Mouse (Mus musculus) lung, embryonic 16.5 days (tissue): ENCODE results near the gene Rcc1l. TPM values are rescaled to one million over a fixed set of nuclear protein-coding genes. Genes with fewer than 3 reads are reported as not detected.

Experiments
- ATAC-seq: fragments of 200-750 bp; cut with Nextera tagmentation; 2 replicates; pipeline ENCODE4 v1.8.0; 2017; ENCODE audit warnings: low read depth, mild to moderate bottlenecking, moderate library complexity
- H3K27ac ChIP-seq: fragments of 300-500 bp; sonication (generic); 2 replicates; pipeline ENCODE4 v1.5.1; 2014; ENCODE audit warnings: mild to moderate bottlenecking, control low read depth, low read length
- H3K27me3 ChIP-seq: fragments of 300-500 bp; sonication (generic); 2 replicates; pipeline ENCODE4 v1.6.1; 2014; ENCODE audit warnings: low read depth, low read length, mixed read lengths; ENCODE audit not compliant: control insufficient read depth, insufficient read depth
- H3K36me3 ChIP-seq: fragments of 300-500 bp; sonication (generic); 2 replicates; pipeline ENCODE4 v1.6.1; 2014; ENCODE audit warnings: low read length; ENCODE audit not compliant: control insufficient read depth, insufficient read depth
- H3K4me1 ChIP-seq: fragments of 300-500 bp; sonication (generic); replicated peaks from 2 replicates; pipeline ENCODE4 v1.6.1; 2014; ENCODE audit warnings: low read length, mixed read lengths; ENCODE audit not compliant: control insufficient read depth, insufficient read depth
- H3K4me2 ChIP-seq: fragments of 300-500 bp; sonication (generic); 2 replicates; pipeline ENCODE4 v1.6.1; 2014; ENCODE audit warnings: low read depth, low read length, control low read depth
- H3K4me3 ChIP-seq: fragments of 300-500 bp; sonication (generic); 2 replicates; pipeline ENCODE4 v1.5.1; 2014; ENCODE audit warnings: mild to moderate bottlenecking, low read length, control low read depth
- H3K9ac ChIP-seq: fragments of 300-500 bp; sonication (generic); 2 replicates; pipeline ENCODE4 v1.6.1; 2014; ENCODE audit warnings: low read length, control low read depth
- H3K9me3 ChIP-seq: fragments of 300-500 bp; sonication (generic); 2 replicates; pipeline ENCODE4 v1.6.1; 2016; ENCODE audit warnings: low read length; ENCODE audit not compliant: control insufficient read depth
- WGBS: fragments of 180-500 bp; shearing (Covaris S2); extraction: QIAGEN DNeasy Blood & Tissue Kit; methylation state at CpG from one replicate; pipeline ENCODE4 v1.1.7; 2014; 5-methylcytosine and 5-hydroxymethylcytosine counted together
- polyA plus RNA-seq: library from polyadenylated mRNA; unstranded; fragments of >200 nt; fragmentation: Nextera tagmentation; extraction: Ambion mirVana; gene quantifications from 2 replicates; pipeline ENCODE4 v1.2.1, GENCODE M21; 2015

Gene Rcc1l
- polyA plus RNA-seq, 1 experiment from 2014 or later, result 22.5 TPM

DNA sequence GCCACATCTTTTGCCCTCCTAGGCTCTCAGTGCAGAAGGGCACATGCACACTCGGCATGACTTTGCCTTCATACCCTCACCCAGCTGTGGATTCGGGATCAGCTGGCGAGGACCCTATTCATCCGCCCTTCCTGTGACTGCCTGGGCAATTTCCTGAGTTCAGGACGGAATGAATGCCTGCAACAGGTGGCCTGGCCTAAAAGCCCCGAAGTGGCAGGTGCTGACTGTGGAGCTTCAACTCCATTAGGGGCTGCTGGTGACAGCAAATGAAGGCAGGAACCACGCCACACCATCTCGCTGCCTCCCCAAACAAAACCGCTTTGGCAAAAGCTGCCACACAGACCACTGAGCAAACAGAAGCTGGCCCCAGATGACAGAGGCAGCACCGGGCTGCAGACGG, 24.7 kb downstream of the Rcc1l start:
- Histone ChIP-seq H3K27ac (no peak overlapping the region), H3K4me3 (no peak overlapping the region), H3K4me1 (peaks cover 4% of the 10 kb centered on the region; the same call in 1 of the 2 replicates), H3K36me3 (peaks cover 30% of the 10 kb centered on the region), H3K9ac (no peak overlapping the region), H3K9me3 (no peaks in the 10 kb centered on the region), H3K27me3 (no peaks in the 10 kb centered on the region), H3K4me2 (no peak overlapping the region)
- ATAC-seq, result no peak
- WGBS, result 66% methylated on average over 11 of the region's 11 CpGs

DNA sequence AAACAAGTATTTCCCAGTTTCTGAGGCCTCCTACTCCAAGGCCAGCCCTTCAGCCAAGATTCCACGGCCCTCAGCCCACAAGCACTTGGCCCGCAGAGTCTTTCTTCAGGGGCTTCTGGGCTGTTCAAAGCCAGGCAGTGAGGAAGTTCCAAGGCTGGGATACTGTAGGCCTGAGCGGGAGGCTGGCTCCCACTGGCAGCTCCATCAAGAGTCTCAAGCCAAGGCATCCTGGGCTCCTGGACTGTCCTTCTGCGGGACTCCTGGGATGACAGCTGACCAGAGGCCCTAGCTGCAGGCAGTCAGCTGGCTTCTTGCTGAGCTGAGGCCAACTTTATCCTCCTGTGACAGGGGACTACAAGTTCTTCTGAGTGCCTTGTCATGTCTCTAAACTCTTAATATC, 28.4 kb downstream of the Rcc1l start:
- no peak overlapping the region for H3K27ac ChIP-seq
- H3K9ac ChIP-seq, result peak overlapping the region; percentile 25; the same call in 1 of the 2 replicates
- WGBS, result 79% methylated on average over 4 of the region's 4 CpGs

DNA sequence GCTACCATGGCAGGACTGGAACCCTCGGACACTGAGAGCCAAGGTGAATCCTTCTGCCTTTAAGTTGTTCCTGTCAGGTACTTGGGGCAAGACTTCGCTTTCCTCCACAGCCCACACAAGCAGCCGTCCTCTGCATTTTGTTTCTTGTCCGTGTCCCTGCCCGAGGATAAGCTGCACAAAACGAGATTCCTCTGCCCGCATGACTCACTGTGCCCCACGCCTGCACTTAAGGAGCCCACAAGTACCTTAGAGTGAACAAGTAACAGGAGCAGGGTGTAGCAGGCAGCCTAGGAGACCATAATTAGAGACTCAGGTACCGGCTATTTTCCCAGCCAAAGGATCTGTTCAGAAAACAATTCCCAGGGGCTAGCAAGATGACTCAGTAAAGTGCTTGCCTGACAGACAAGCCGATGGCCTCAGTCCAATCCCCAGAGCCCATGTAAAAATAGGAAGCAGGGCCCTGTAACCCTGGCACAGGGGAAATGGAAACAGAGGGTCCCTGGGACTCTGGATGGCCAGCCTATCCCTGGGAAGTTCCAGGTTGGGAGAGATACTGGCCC, 29.3 kb downstream of the Rcc1l start:
- Histone ChIP-seq H3K4me2 (no peak overlapping the region), H3K9me3 (0 out of 2 replicates have a peak, but pooled peaks cover 3% of the 10 kb centered on the region), H3K27me3 (no peaks in the 10 kb centered on the region), H3K4me3 (no peak overlapping the region), H3K27ac (peak overlapping the region; percentile 62), H3K4me1 (peaks cover 7% of the 10 kb centered on the region; the same call in 1 of the 2 replicates), H3K9ac (no peak overlapping the region), H3K36me3 (peaks cover 17% of the 10 kb centered on the region)
- ATAC-seq, result peak; percentile 89
- 63% methylated on average over 10 of the region's 10 CpGs for WGBS

More for the DNA sequence above, 28.4 kb downstream of the Rcc1l start:
- Histone ChIP-seq H3K27me3 (no peaks in the 10 kb centered on the region), H3K4me1 (peaks cover 7% of the 10 kb centered on the region; the same call in 1 of the 2 replicates), H3K4me3 (no peak overlapping the region), H3K4me2 (no peak overlapping the region), H3K36me3 (peaks cover 17% of the 10 kb centered on the region), H3K9me3 (0 out of 2 replicates have a peak, but pooled peaks cover 3% of the 10 kb centered on the region)
- ATAC-seq, result no peak

DNA sequence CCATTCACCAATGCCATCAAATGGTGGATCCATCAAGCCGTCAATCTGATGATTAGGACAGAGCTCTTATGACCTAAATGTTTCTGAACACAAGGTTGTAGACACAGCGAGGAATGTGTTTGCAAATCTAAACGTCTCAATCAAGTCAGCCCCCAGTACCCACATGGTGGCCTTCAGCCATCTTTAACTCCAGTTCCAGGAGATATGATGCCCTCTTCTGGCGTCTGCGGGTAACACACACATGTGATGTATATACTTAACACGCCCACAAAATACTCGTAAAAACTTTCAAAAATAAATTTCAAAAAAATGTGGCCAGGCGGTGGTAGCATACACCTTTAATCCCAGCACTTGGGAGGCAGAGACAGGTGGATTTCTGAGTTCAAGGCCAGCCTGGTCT, 31.6 kb downstream of the Rcc1l start:
- Histone ChIP-seq H3K9me3 (0 out of 2 replicates have a peak, but pooled peaks cover 3% of the 10 kb centered on the region), H3K4me2 (no peak overlapping the region), H3K4me1 (peaks cover 7% of the 10 kb centered on the region; the same call in 1 of the 2 replicates), H3K27ac (no peak overlapping the region), H3K9ac (no peak overlapping the region), H3K36me3 (peaks cover 6% of the 10 kb centered on the region), H3K27me3 (no peaks in the 10 kb centered on the region), H3K4me3 (no peak overlapping the region)
- no peak for ATAC-seq
- WGBS, result 93% methylated on average over 8 of the region's 8 CpGs

DNA sequence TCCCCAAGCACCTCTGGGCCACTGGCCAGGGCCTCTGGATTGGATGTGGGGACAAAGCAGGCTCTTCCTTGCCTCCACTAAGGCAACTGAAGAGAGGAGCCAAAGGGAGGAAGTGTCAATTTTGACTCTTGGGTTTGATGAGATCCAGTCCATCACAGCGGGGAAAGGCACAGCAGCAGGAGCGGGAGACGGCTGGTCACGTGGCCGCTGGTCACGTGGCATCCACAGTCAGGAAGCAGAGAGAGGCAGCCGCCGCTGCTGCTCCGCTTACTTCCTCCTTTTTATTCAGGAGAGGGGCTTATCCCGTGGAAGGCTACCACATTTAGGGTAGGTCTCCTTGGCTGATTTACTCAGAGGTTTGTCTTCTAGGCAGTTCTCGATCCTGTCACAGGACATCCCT, 34.2 kb downstream of the Rcc1l start:
- Histone ChIP-seq H3K9me3 (0 out of 2 replicates have a peak, but pooled peaks cover 3% of the 10 kb centered on the region), H3K4me2 (no peak overlapping the region), H3K36me3 (peaks cover 6% of the 10 kb centered on the region; the same call in 1 of the 2 replicates), H3K4me1 (peaks cover 5% of the 10 kb centered on the region; the same call in 1 of the 2 replicates), H3K4me3 (no peak overlapping the region), H3K9ac (no peak overlapping the region), H3K27me3 (no peaks in the 10 kb centered on the region), H3K27ac (no peak overlapping the region)
- no peak for ATAC-seq
- 74% methylated on average over 11 of the region's 11 CpGs for whole genome bisulfite sequencing

DNA sequence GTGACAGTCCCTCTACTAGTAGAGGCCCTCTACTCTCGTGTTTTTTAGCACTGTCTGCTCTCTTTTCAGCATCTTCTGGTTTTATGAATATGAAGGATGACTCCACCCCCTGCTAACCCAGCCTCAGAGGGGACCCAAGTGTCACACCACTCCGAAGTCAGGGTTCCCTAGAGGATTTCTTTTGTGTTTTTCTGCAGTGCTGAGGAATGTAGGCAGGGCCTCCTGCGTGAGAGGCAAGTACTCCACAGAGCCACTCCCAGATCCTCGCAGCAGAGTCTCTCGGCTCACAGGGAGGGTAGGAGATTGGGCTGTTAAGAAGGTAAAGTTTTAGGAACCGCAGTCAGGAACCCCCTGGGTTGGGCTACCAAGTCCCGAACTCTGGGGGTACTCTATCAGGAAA, 35.3 kb downstream of the Rcc1l start:
- Histone ChIP-seq H3K4me3 (no peak overlapping the region), H3K4me1 (no peaks in the 10 kb centered on the region), H3K27ac (peak overlapping the region; percentile 60), H3K27me3 (no peaks in the 10 kb centered on the region), H3K9ac (no peak overlapping the region), H3K9me3 (0 out of 2 replicates have a peak, but pooled peaks cover 3% of the 10 kb centered on the region), H3K4me2 (no peak overlapping the region), H3K36me3 (peaks cover 4% of the 10 kb centered on the region; the same call in 1 of the 2 replicates)
- 42% methylated on average over 7 of the region's 7 CpGs for WGBS
- ATAC-seq, result peak; percentile 75

DNA sequence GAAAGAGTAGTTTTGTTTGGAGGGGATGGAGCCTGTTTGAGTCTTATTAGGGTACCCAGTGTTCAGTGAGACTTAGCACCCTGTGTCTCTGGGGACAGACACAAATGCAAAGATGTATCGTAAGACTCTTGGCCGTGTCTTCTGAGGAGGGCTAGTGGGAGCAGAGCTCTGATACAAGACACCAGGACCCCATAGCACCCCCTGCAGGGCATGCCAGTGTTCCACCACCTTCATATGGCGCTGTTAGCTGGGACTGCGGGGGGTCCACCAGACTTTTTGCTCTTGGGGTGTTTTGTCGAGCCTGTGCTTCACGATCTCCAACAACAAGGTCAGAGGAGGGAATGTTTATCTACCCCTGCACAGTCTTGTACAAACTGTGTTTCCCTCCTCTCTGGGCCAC, 37.1 kb downstream of the Rcc1l start:
- Histone ChIP-seq H3K9ac (no peak overlapping the region), H3K4me1 (no peaks in the 10 kb centered on the region), H3K4me3 (no peak overlapping the region), H3K27ac (no peak overlapping the region), H3K36me3 (no peaks in the 10 kb centered on the region), H3K9me3 (no peaks in the 10 kb centered on the region), H3K27me3 (no peaks in the 10 kb centered on the region), H3K4me2 (no peak overlapping the region)
- ATAC-seq, result no peak
- 82% methylated on average over 6 of the region's 6 CpGs for WGBS

DNA sequence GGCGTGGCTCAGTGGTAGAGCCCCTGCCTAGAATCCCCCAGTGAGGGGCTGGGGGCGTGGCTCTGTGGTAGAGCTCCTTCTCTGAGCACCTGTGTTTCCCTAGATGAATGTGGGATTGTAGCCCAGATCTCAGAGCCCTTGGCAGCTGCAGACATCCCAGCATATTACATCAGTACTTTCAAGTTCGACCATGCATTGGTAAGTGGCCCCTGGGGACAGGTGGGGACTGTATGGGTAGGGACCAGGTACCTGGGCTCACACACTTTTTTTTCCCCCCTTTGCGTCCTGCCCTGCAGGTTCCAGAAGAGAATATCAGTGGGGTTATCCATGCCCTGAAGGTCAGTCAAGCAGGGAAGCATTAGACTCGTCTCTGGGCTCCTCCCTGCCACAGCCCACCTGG, 38.6 kb downstream of the Rcc1l start:
- H3K4me1 ChIP-seq, result no peaks in the 10 kb centered on the region
- no peaks in the 10 kb centered on the region for H3K27me3 ChIP-seq
- no peaks in the 10 kb centered on the region for H3K36me3 ChIP-seq
- H3K9me3 ChIP-seq, result no peaks in the 10 kb centered on the region
- no peak for ATAC-seq
- H3K4me3 ChIP-seq, result no peak overlapping the region
- no peak overlapping the region for H3K9ac ChIP-seq
- 84% methylated on average over 5 of the region's 5 CpGs for WGBS
- H3K4me2 ChIP-seq, result no peak overlapping the region
- no peak overlapping the region for H3K27ac ChIP-seq

DNA sequence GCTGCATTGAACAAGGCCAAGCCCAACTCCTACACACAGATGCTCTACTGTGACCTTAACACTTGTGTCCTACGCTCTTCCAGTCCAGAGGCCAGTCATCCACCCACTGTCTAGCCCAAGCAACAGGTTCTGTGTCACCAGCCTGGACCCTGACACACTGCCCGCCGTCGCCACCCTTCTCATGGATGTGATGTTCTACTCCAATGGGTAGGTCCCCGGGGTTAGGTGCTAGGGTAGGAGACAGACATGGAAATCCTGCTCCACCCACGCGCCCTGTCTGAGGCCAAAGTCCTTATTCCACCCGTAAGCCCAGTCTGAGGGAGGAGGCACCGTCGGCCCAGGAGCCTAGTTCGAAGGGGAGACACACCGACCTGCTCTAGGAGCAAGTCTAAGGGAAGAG, 40.6 kb downstream of the Rcc1l start:
- H3K36me3 ChIP-seq, result no peaks in the 10 kb centered on the region
- H3K27me3 ChIP-seq, result no peaks in the 10 kb centered on the region
- ATAC-seq, result no peak
- no peak overlapping the region for H3K4me3 ChIP-seq
- no peaks in the 10 kb centered on the region for H3K9me3 ChIP-seq
- H3K4me1 ChIP-seq, result no peaks in the 10 kb centered on the region
- no peak overlapping the region for H3K9ac ChIP-seq
- H3K27ac ChIP-seq, result no peak overlapping the region
- H3K4me2 ChIP-seq, result no peak overlapping the region
- 94% methylated on average over 12 of the region's 12 CpGs for WGBS
